Mouse (Mus musculus) heart, embryonic 15.5 days (tissue): ENCODE data around the gene Wdr18. TPM values are rescaled to one million over a fixed set of nuclear protein-coding genes. Genes with fewer than 3 reads are reported as not detected.

Experiments
- polyA plus RNA-seq: library from polyadenylated mRNA; unstranded; fragments of >200 nt; fragmentation: Nextera tagmentation; extraction: Ambion mirVana; gene quantifications from 2 replicates; pipeline ENCODE4 v1.2.1, GENCODE M21; 2015

The Wdr18 gene
- polyA plus RNA-seq, 1 experiment from 2014 or later = 56.7 TPM

Other genes with a start within 250 kb of the Wdr18 start
- gene Hcn2, start 243.5 kb upstream of the Wdr18 start, polyA plus RNA-seq = 0.08 and 0.09 TPM in 2 replicates
- 30.0 and 36.5 TPM in 2 replicates for gene Polrmt, start 213.6 kb upstream of the Wdr18 start, polyA plus RNA-seq
- 0.06 and 0.16 TPM in 2 replicates for gene Fgf22, start 205.1 kb upstream of the Wdr18 start, polyA plus RNA-seq
- 54.0 and 65.5 TPM in 2 replicates for gene Rnf126, start 193.2 kb upstream of the Wdr18 start, polyA plus RNA-seq
- 29.0 and 30.9 TPM in 2 replicates for gene Fstl3, start 182.9 kb upstream of the Wdr18 start, polyA plus RNA-seq
- gene Prss57, start 169.2 kb upstream of the Wdr18 start, polyA plus RNA-seq = 0.49 and 5.1 TPM in 2 replicates
- gene Palm, start 166.6 kb upstream of the Wdr18 start, polyA plus RNA-seq = 57.8 and 73.1 TPM in 2 replicates
- 0.81 and 1.3 TPM in 2 replicates for gene Misp, start 139.2 kb upstream of the Wdr18 start, polyA plus RNA-seq
- gene Ptbp1, start 105.7 kb upstream of the Wdr18 start, polyA plus RNA-seq = 89.6 and 162 TPM in 2 replicates
- 1.1 and 3.0 TPM in 2 replicates for gene Prtn3, start 85.7 kb upstream of the Wdr18 start, polyA plus RNA-seq
- 8.6 and 15.3 TPM in 2 replicates for gene Plppr3, start 85.5 kb upstream of the Wdr18 start, polyA plus RNA-seq
- 0.25 and 2.0 TPM in 2 replicates for gene Elane, start 73.9 kb upstream of the Wdr18 start, polyA plus RNA-seq
- not detected in 2 replicates for gene Cfd, start 69.3 kb upstream of the Wdr18 start, polyA plus RNA-seq
- gene Med16, start 51.2 kb upstream of the Wdr18 start, polyA plus RNA-seq = 34.8 and 45.7 TPM in 2 replicates
- 15.7 TPM in 1 of 2 replicates, not detected in the other for gene Gm26602, start 49.3 kb upstream of the Wdr18 start, polyA plus RNA-seq
- gene Kiss1r, start 43.2 kb upstream of the Wdr18 start, polyA plus RNA-seq = 0.34 and 0.51 TPM in 2 replicates
- gene R3hdm4, start 38.9 kb upstream of the Wdr18 start, polyA plus RNA-seq = 95.2 and 118 TPM in 2 replicates
- 2.1 and 3.7 TPM in 2 replicates for gene Arid3a, start 33.1 kb upstream of the Wdr18 start, polyA plus RNA-seq
- 0.24 and 0.28 TPM in 2 replicates for gene Grin3b, start 10.6 kb downstream of the Wdr18 start, polyA plus RNA-seq
- 16.2 and 19.6 TPM in 2 replicates for gene Tmem259, start 24.2 kb downstream of the Wdr18 start, polyA plus RNA-seq
- 208 and 243 TPM in 2 replicates for gene Cnn2, start 28.4 kb downstream of the Wdr18 start, polyA plus RNA-seq
- 2.1 and 3.9 TPM in 2 replicates for gene Abca7, start 36.3 kb downstream of the Wdr18 start, polyA plus RNA-seq
- gene Arhgap45, start 56.5 kb downstream of the Wdr18 start, polyA plus RNA-seq = 4.7 and 14.4 TPM in 2 replicates
- 115 and 136 TPM in 2 replicates for gene Polr2e, start 79.6 kb downstream of the Wdr18 start, polyA plus RNA-seq
- gene Gpx4, start 87.0 kb downstream of the Wdr18 start, polyA plus RNA-seq = 628 and 658 TPM in 2 replicates
- 8.3 and 13.9 TPM in 2 replicates for gene Sbno2, start 145.4 kb downstream of the Wdr18 start, polyA plus RNA-seq
- 10.0 and 14.2 TPM in 2 replicates for gene Stk11, start 155.7 kb downstream of the Wdr18 start, polyA plus RNA-seq
- gene Atp5d, start 178.5 kb downstream of the Wdr18 start, polyA plus RNA-seq = 861 and 962 TPM in 2 replicates
- gene Cbarp, start 180.7 kb downstream of the Wdr18 start, polyA plus RNA-seq = 1.7 and 2.9 TPM in 2 replicates
- gene Midn, start 188.1 kb downstream of the Wdr18 start, polyA plus RNA-seq = 11.6 and 16.8 TPM in 2 replicates
- 86.7 and 90.2 TPM in 2 replicates for gene Cirbp, start 205.8 kb downstream of the Wdr18 start, polyA plus RNA-seq
- gene 1600002K03Rik, start 212.8 kb downstream of the Wdr18 start, polyA plus RNA-seq = 7.7 and 9.1 TPM in 2 replicates
- gene Efna2, start 219.3 kb downstream of the Wdr18 start, polyA plus RNA-seq = 8.6 and 9.7 TPM in 2 replicates